Mouse (Mus musculus): Measurements from ENCODE around the gene Adamts2. TPM values are rescaled to one million over a fixed set of nuclear protein-coding genes. Genes with fewer than 3 reads are reported as not detected.
A peak's percentile ranks its signal among the peaks of the same experiment; 100 is the strongest.

Adamts2 gene
- polyA plus RNA-seq, 1 experiment from 2014 or later, result 29.4 TPM

GRCm38 (mm10) chr11:50599156-50599555, 2.7 kb upstream of the Adamts2 start:
- Histone ChIP-seq H3K4me3 (ENCODE audit: low read depth, low read length) (no peak overlapping the region), H3K4me2 (replicated peaks; ENCODE audit: low read depth, low read length) (no peak overlapping the region), H3K9ac (replicated peaks; ENCODE audit: low read depth) (no peak overlapping the region), H3K9me3 (ENCODE audit: low read length) (no peaks in the 10 kb centered on the region), H3K27me3 (replicated peaks; ENCODE audit: insufficient read depth, low read length) (peaks cover 30% of the 10 kb centered on the region), H3K27ac (ENCODE audit: low read length) (no peak overlapping the region), H3K4me1 (ENCODE audit: insufficient read depth, low read depth, low read length) (no peaks in the 10 kb centered on the region), H3K36me3 (ENCODE audit: insufficient read depth, low read length) (no peaks in the 10 kb centered on the region)
- TF ChIP-seq CTCF (IDR thresholded peaks at IDR 0.05) (no peak), EP300 (IDR thresholded peaks at IDR 0.05) (no peak)
- no peak for ATAC-seq
- DNase-seq (ENCODE audit: low spot score), result no peak
- WGBS, result 57% methylated on average over 2 of the region's 2 CpGs

- H3K27me3 ChIP-seq (replicated peaks; ENCODE audit: insufficient read depth, low read length), result peaks cover 39% of the 10 kb centered on the region
- no peak overlapping the region for H3K27ac ChIP-seq (ENCODE audit: low read length)
- peak; percentile 38 for DNase-seq (ENCODE audit: low spot score)
- peak overlapping the region; percentile 81 for H3K4me2 ChIP-seq (replicated peaks; ENCODE audit: low read depth, low read length)
- WGBS, result under 1% methylated on average over 50 of the region's 59 CpGs
- ATAC-seq, result peak; percentile 37
- no peaks in the 10 kb centered on the region for H3K36me3 ChIP-seq (ENCODE audit: insufficient read depth, low read length)
- TF ChIP-seq EP300 (IDR thresholded peaks at IDR 0.05) (no peak), CTCF (IDR thresholded peaks at IDR 0.05) (peak; percentile 30)
- H3K9me3 ChIP-seq (ENCODE audit: low read length), result no peaks in the 10 kb centered on the region
- H3K4me1 ChIP-seq (ENCODE audit: insufficient read depth, low read depth, low read length), result no peaks in the 10 kb centered on the region
- peak overlapping the region; percentile 61 for H3K4me3 ChIP-seq (ENCODE audit: low read depth, low read length)
- H3K9ac ChIP-seq (replicated peaks; ENCODE audit: low read depth), result peak overlapping the region; percentile 34
Observed at GRCm38 (mm10) chr11:50602356-50603081, 635 bp downstream of the Adamts2 start.

- Histone ChIP-seq H3K36me3 (ENCODE audit: insufficient read depth, low read length) (no peaks in the 10 kb centered on the region), H3K4me3 (ENCODE audit: low read depth, low read length) (peak overlapping the region; percentile 61), H3K4me1 (ENCODE audit: insufficient read depth, low read depth, low read length) (no peaks in the 10 kb centered on the region), H3K27ac (ENCODE audit: low read length) (no peak overlapping the region), H3K27me3 (replicated peaks; ENCODE audit: insufficient read depth, low read length) (peaks cover 39% of the 10 kb centered on the region), H3K9me3 (ENCODE audit: low read length) (no peaks in the 10 kb centered on the region), H3K4me2 (replicated peaks; ENCODE audit: low read depth, low read length) (peak overlapping the region; percentile 81), H3K9ac (replicated peaks; ENCODE audit: low read depth) (no peak overlapping the region)
- ATAC-seq (peak; percentile 59), DNase-seq (ENCODE audit: low spot score) (peak; percentile 60)
- TF ChIP-seq CTCF (IDR thresholded peaks at IDR 0.05) (peak; percentile 59), EP300 (IDR thresholded peaks at IDR 0.05) (no peak)
- 2% methylated on average over 47 of the region's 52 CpGs for WGBS
Observed at GRCm38 (mm10) chr11:50603082-50603910, 1.4 kb downstream of the Adamts2 start.

GRCm38 (mm10) chr11:50604371-50604770, 2.5 kb downstream of the Adamts2 start:
- TF ChIP-seq EP300 (IDR thresholded peaks at IDR 0.05) (no peak), CTCF (IDR thresholded peaks at IDR 0.05) (no peak)

GRCm38 (mm10) chr11:50611181-50611580, 9.3 kb downstream of the Adamts2 start:
- 62% methylated on average over 5 of the region's 5 CpGs for WGBS
- Histone ChIP-seq H3K4me3 (ENCODE audit: low read depth, low read length) (no peak overlapping the region), H3K4me2 (replicated peaks; ENCODE audit: low read depth, low read length) (no peak overlapping the region), H3K27me3 (replicated peaks; ENCODE audit: insufficient read depth, low read length) (no peaks in the 10 kb centered on the region), H3K9ac (replicated peaks; ENCODE audit: low read depth) (no peak overlapping the region), H3K9me3 (ENCODE audit: low read length) (no peaks in the 10 kb centered on the region), H3K4me1 (ENCODE audit: insufficient read depth, low read depth, low read length) (no peaks in the 10 kb centered on the region), H3K36me3 (ENCODE audit: insufficient read depth, low read length) (no peaks in the 10 kb centered on the region), H3K27ac (ENCODE audit: low read length) (no peak overlapping the region)
- TF ChIP-seq EP300 (IDR thresholded peaks at IDR 0.05) (no peak), CTCF (IDR thresholded peaks at IDR 0.05) (no peak)
- DNase-seq (ENCODE audit: low spot score), result no peak
- ATAC-seq, result no peak

More at GRCm38 (mm10) chr11:50604371-50604770, 2.5 kb downstream of the Adamts2 start:
- DNase-seq (ENCODE audit: low spot score), result no peak
- 78% methylated on average over 16 of the region's 16 CpGs for WGBS
- no peak for ATAC-seq
- Histone ChIP-seq H3K4me3 (ENCODE audit: low read depth, low read length) (no peak overlapping the region), H3K4me2 (replicated peaks; ENCODE audit: low read depth, low read length) (no peak overlapping the region), H3K27ac (ENCODE audit: low read length) (no peak overlapping the region), H3K4me1 (ENCODE audit: insufficient read depth, low read depth, low read length) (no peaks in the 10 kb centered on the region), H3K36me3 (ENCODE audit: insufficient read depth, low read length) (no peaks in the 10 kb centered on the region), H3K27me3 (replicated peaks; ENCODE audit: insufficient read depth, low read length) (peaks cover 39% of the 10 kb centered on the region), H3K9ac (replicated peaks; ENCODE audit: low read depth) (no peak overlapping the region), H3K9me3 (ENCODE audit: low read length) (no peaks in the 10 kb centered on the region)

GRCm38 (mm10) chr11:50617015-50617543, 15.2 kb downstream of the Adamts2 start:
- H3K4me2 ChIP-seq (replicated peaks; ENCODE audit: low read depth, low read length), result no peak overlapping the region
- no peaks in the 10 kb centered on the region for H3K9me3 ChIP-seq (ENCODE audit: low read length)
- no peaks in the 10 kb centered on the region for H3K36me3 ChIP-seq (ENCODE audit: insufficient read depth, low read length)
- ATAC-seq, result no peak
- no peak overlapping the region for H3K4me3 ChIP-seq (ENCODE audit: low read depth, low read length)
- H3K27ac ChIP-seq (ENCODE audit: low read length), result no peak overlapping the region
- TF ChIP-seq EP300 (IDR thresholded peaks at IDR 0.05), result no peak
- H3K4me1 ChIP-seq (ENCODE audit: insufficient read depth, low read depth, low read length), result no peaks in the 10 kb centered on the region
- WGBS, result 74% methylated on average over 11 of the region's 11 CpGs
- DNase-seq (ENCODE audit: low spot score), result no peak
- no peak overlapping the region for H3K9ac ChIP-seq (replicated peaks; ENCODE audit: low read depth)
- H3K27me3 ChIP-seq (replicated peaks; ENCODE audit: insufficient read depth, low read length), result no peaks in the 10 kb centered on the region

Measured in lung, postnatal 0 days (tissue).